Mouse (Mus musculus): Measurements from ENCODE around the gene Asb17. TPM values are rescaled to one million over a fixed set of nuclear protein-coding genes. Genes with fewer than 3 reads are reported as not detected.
"Not testable (repeated sequence)": the region's sequence is repeated elsewhere in the genome, so short reads cannot be mapped to it uniquely, and the experiment has no call there.

Asb17 gene
- polyA plus RNA-seq, 1 experiment: not detected

- Histone ChIP-seq H3K27me3 (ENCODE audit: control insufficient read depth, insufficient read depth, low read length) (no peaks in the 10 kb centered on the region; the same call in 1 of the 2 replicates), H3K4me1 (ENCODE audit: control insufficient read depth, insufficient read depth, low read length) (no peaks in the 10 kb centered on the region), H3K27ac (ENCODE audit: insufficient read depth, low read length) (no peak overlapping the region), H3K4me3 (replicated peaks; ENCODE audit: insufficient read depth, low read depth, low read length) (no peak overlapping the region)
- TF ChIP-seq POLR2A (IDR thresholded peaks at IDR 0.05; ENCODE audit: borderline replicate concordance, insufficient read depth, low read length) (no peak), CTCF (IDR thresholded peaks at IDR 0.05; ENCODE audit: borderline replicate concordance, insufficient read depth, low read depth, low read length) (no peak)
- WGBS: 11% methylated on average over 5 of the region's 5 CpGs
- DNase-seq: no peak
These were observed 5.5 kb downstream of the Asb17 start for GRCm38 (mm10) chr3:153849368-153850015.

GRCm38 (mm10) chr3:153850759-153851158, 6.8 kb downstream of the Asb17 start:
- no peak for TF ChIP-seq CTCF (IDR thresholded peaks at IDR 0.05; ENCODE audit: borderline replicate concordance, insufficient read depth, low read depth, low read length)
- no peak for TF ChIP-seq POLR2A (IDR thresholded peaks at IDR 0.05; ENCODE audit: borderline replicate concordance, insufficient read depth, low read length)
- Histone ChIP-seq H3K4me3 (replicated peaks; ENCODE audit: insufficient read depth, low read depth, low read length) (no peak overlapping the region), H3K27me3 (ENCODE audit: control insufficient read depth, insufficient read depth, low read length) (no peaks in the 10 kb centered on the region; the same call in 1 of the 2 replicates), H3K27ac (ENCODE audit: insufficient read depth, low read length) (no peak overlapping the region), H3K4me1 (ENCODE audit: control insufficient read depth, insufficient read depth, low read length) (no peaks in the 10 kb centered on the region)
- no peak for DNase-seq
- WGBS: 86% methylated on average over 7 of the region's 7 CpGs

GRCm38 (mm10) chr3:153852266-153852665, 8.3 kb downstream of the Asb17 start:
- no peaks in the 10 kb centered on the region for H3K4me1 ChIP-seq (ENCODE audit: control insufficient read depth, insufficient read depth, low read length)
- H3K27ac ChIP-seq (ENCODE audit: insufficient read depth, low read length): no peak overlapping the region
- H3K27me3 ChIP-seq (ENCODE audit: control insufficient read depth, insufficient read depth, low read length): no peaks in the 10 kb centered on the region; the same call in 1 of the 2 replicates
- WGBS: 89% methylated on average over 8 of the region's 8 CpGs
- no peak for DNase-seq
- TF ChIP-seq CTCF (IDR thresholded peaks at IDR 0.05; ENCODE audit: borderline replicate concordance, insufficient read depth, low read depth, low read length) (no peak), POLR2A (IDR thresholded peaks at IDR 0.05; ENCODE audit: borderline replicate concordance, insufficient read depth, low read length) (no peak)
- H3K4me3 ChIP-seq (replicated peaks; ENCODE audit: insufficient read depth, low read depth, low read length): no peak overlapping the region

GRCm38 (mm10) chr3:153858350-153859001, 14.5 kb downstream of the Asb17 start:
- Histone ChIP-seq H3K4me1 (ENCODE audit: control insufficient read depth, insufficient read depth, low read length) (no peaks in the 10 kb centered on the region), H3K4me3 (replicated peaks; ENCODE audit: insufficient read depth, low read depth, low read length) (no peak overlapping the region), H3K27ac (ENCODE audit: insufficient read depth, low read length) (no peak overlapping the region), H3K27me3 (ENCODE audit: control insufficient read depth, insufficient read depth, low read length) (no peaks in the 10 kb centered on the region)
- WGBS: 84% methylated on average over 10 of the region's 10 CpGs
- DNase-seq: no peak
- TF ChIP-seq POLR2A (IDR thresholded peaks at IDR 0.05; ENCODE audit: borderline replicate concordance, insufficient read depth, low read length) (no peak), CTCF (IDR thresholded peaks at IDR 0.05; ENCODE audit: borderline replicate concordance, insufficient read depth, low read depth, low read length) (no peak)

- WGBS: 91% methylated on average over 8 of the region's 8 CpGs
- H3K27me3 ChIP-seq (ENCODE audit: control insufficient read depth, insufficient read depth, low read length); H3K4me3 ChIP-seq (replicated peaks; ENCODE audit: insufficient read depth, low read depth, low read length); H3K4me1 ChIP-seq (ENCODE audit: control insufficient read depth, insufficient read depth, low read length); DNase-seq; H3K27ac ChIP-seq (ENCODE audit: insufficient read depth, low read length): not testable (repeated sequence)
These were observed 16.4 kb downstream of the Asb17 start for GRCm38 (mm10) chr3:153860392-153860791.

GRCm38 (mm10) chr3:153863816-153864215, 19.8 kb downstream of the Asb17 start:
- H3K4me3 ChIP-seq (replicated peaks; ENCODE audit: insufficient read depth, low read depth, low read length): no peak overlapping the region

GRCm38 (mm10) chr3:153864636-153865429, 20.8 kb downstream of the Asb17 start:
- no peaks in the 10 kb centered on the region for H3K4me1 ChIP-seq (ENCODE audit: control insufficient read depth, insufficient read depth, low read length)
- 90% methylated on average over 4 of the region's 4 CpGs for WGBS

More at GRCm38 (mm10) chr3:153863816-153864215, 19.8 kb downstream of the Asb17 start:
- H3K27ac ChIP-seq (ENCODE audit: insufficient read depth, low read length): no peak overlapping the region
- H3K27me3 ChIP-seq (ENCODE audit: control insufficient read depth, insufficient read depth, low read length): no peaks in the 10 kb centered on the region
- TF ChIP-seq POLR2A (IDR thresholded peaks at IDR 0.05; ENCODE audit: borderline replicate concordance, insufficient read depth, low read length) (no peak), CTCF (IDR thresholded peaks at IDR 0.05; ENCODE audit: borderline replicate concordance, insufficient read depth, low read depth, low read length) (no peak)
- no peak for DNase-seq
- WGBS: 84% methylated on average over 2 of the region's 2 CpGs
- H3K4me1 ChIP-seq (ENCODE audit: control insufficient read depth, insufficient read depth, low read length): no peaks in the 10 kb centered on the region

More at GRCm38 (mm10) chr3:153864636-153865429, 20.8 kb downstream of the Asb17 start:
- Histone ChIP-seq H3K4me3 (replicated peaks; ENCODE audit: insufficient read depth, low read depth, low read length) (no peak overlapping the region), H3K27ac (ENCODE audit: insufficient read depth, low read length) (no peak overlapping the region), H3K27me3 (ENCODE audit: control insufficient read depth, insufficient read depth, low read length) (no peaks in the 10 kb centered on the region)
- no peak for DNase-seq
- TF ChIP-seq CTCF (IDR thresholded peaks at IDR 0.05; ENCODE audit: borderline replicate concordance, insufficient read depth, low read depth, low read length): no peak
- TF ChIP-seq POLR2A (IDR thresholded peaks at IDR 0.05; ENCODE audit: borderline replicate concordance, insufficient read depth, low read length): no peak

All from cerebellum, adult 2 months (tissue).